Mouse (Mus musculus): ENCODE measurements at regions not wholly inside any gene's neighbourhood (a gene's known extent, or its start where the extent isn't known, plus 50 kb on each side); places are given as distances from the start of the nearest gene placed in this dataset.
"Not testable (repeated sequence)": the region's sequence is repeated elsewhere in the genome, so short reads cannot be mapped to it uniquely, and the experiment has no call there.

GRCm38 (mm10) chr14:33691690-33692089 lies 102.7 kb downstream of the Ptpn20 start:
- ATAC-seq (ENCODE audit: insufficient number of reproducible peaks, insufficient read depth, low FRiP score, low TSS enrichment), result no peak
- Histone ChIP-seq H3K9ac (no peak overlapping the region), H3K27me3 (peaks cover 10% of the 10 kb centered on the region; the same call in 1 of the 2 replicates), H3K4me3 (no peak overlapping the region), H3K4me1 (no peaks in the 10 kb centered on the region), H3K9me3 (no peaks in the 10 kb centered on the region), H3K27ac (no peak overlapping the region), H3K4me2 (replicated peaks) (no peak overlapping the region), H3K36me3 (no peaks in the 10 kb centered on the region)
- WGBS, result 55% methylated on average over 2 of the region's 2 CpGs

GRCm38 (mm10) chr14:33694224-33694623 lies 105.2 kb downstream of the Ptpn20 start:
- Histone ChIP-seq H3K9ac (no peak overlapping the region), H3K4me1 (no peaks in the 10 kb centered on the region), H3K4me2 (replicated peaks) (no peak overlapping the region), H3K27ac (no peak overlapping the region), H3K4me3 (no peak overlapping the region), H3K27me3 (0 out of 2 replicates have a peak, but pooled peaks cover 7% of the 10 kb centered on the region), H3K9me3 (no peaks in the 10 kb centered on the region), H3K36me3 (no peaks in the 10 kb centered on the region)
- ATAC-seq (ENCODE audit: insufficient number of reproducible peaks, insufficient read depth, low FRiP score, low TSS enrichment), result no peak
- WGBS, result 58% methylated on average over 2 of the region's 2 CpGs

- ATAC-seq (ENCODE audit: insufficient number of reproducible peaks, insufficient read depth, low FRiP score, low TSS enrichment), result no peak
These were observed 106.5 kb downstream of the Ptpn20 start for GRCm38 (mm10) chr14:33695362-33695982.

GRCm38 (mm10) chr14:33696817-33697216 lies 107.8 kb downstream of the Ptpn20 start:
- no peak overlapping the region for H3K4me2 ChIP-seq (replicated peaks)
- no peak overlapping the region for H3K27ac ChIP-seq
- ATAC-seq (ENCODE audit: insufficient number of reproducible peaks, insufficient read depth, low FRiP score, low TSS enrichment), result no peak
- peaks cover 8% of the 10 kb centered on the region; the same call in 1 of the 2 replicates for H3K4me1 ChIP-seq
- no peak overlapping the region for H3K4me3 ChIP-seq
- no peaks in the 10 kb centered on the region for H3K9me3 ChIP-seq
- 78% methylated on average over 3 of the region's 3 CpGs for WGBS
- H3K9ac ChIP-seq, result no peak overlapping the region
- H3K27me3 ChIP-seq, result no peaks in the 10 kb centered on the region
- H3K36me3 ChIP-seq, result no peaks in the 10 kb centered on the region

More at GRCm38 (mm10) chr14:33695362-33695982, 106.5 kb downstream of the Ptpn20 start:
- H3K27ac ChIP-seq, result no peak overlapping the region
- H3K4me3 ChIP-seq, result no peak overlapping the region
- 16% methylated on average over 8 of the region's 8 CpGs for WGBS
- H3K27me3 ChIP-seq, result no peaks in the 10 kb centered on the region
- H3K4me1 ChIP-seq, result peaks cover 8% of the 10 kb centered on the region; the same call in 1 of the 2 replicates
- no peak overlapping the region for H3K4me2 ChIP-seq (replicated peaks)
- H3K36me3 ChIP-seq, result no peaks in the 10 kb centered on the region
- H3K9me3 ChIP-seq, result no peaks in the 10 kb centered on the region
- H3K9ac ChIP-seq, result no peak overlapping the region

- peaks cover 8% of the 10 kb centered on the region; the same call in 1 of the 2 replicates for H3K4me1 ChIP-seq
- no peak for ATAC-seq (ENCODE audit: insufficient number of reproducible peaks, insufficient read depth, low FRiP score, low TSS enrichment)
- no peaks in the 10 kb centered on the region for H3K27me3 ChIP-seq
- H3K27ac ChIP-seq, result no peak overlapping the region
- no peak overlapping the region for H3K4me3 ChIP-seq
- H3K9ac ChIP-seq, result no peak overlapping the region
- 58% methylated on average over 13 of the region's 13 CpGs for WGBS
- H3K4me2 ChIP-seq (replicated peaks), result no peak overlapping the region
- H3K9me3 ChIP-seq, result no peaks in the 10 kb centered on the region
- H3K36me3 ChIP-seq, result no peaks in the 10 kb centered on the region
These were observed 110.9 kb downstream of the Ptpn20 start for GRCm38 (mm10) chr14:33699777-33700438.

GRCm38 (mm10) chr14:33707661-33708297 lies 118.8 kb downstream of the Ptpn20 start:
- Histone ChIP-seq H3K4me3 (no peak overlapping the region), H3K9me3 (no peaks in the 10 kb centered on the region)

GRCm38 (mm10) chr14:33708298-33708665 lies 119.3 kb downstream of the Ptpn20 start:
- Histone ChIP-seq H3K27ac (no peak overlapping the region), H3K4me3 (no peak overlapping the region), H3K9me3 (no peaks in the 10 kb centered on the region), H3K4me1 (no peaks in the 10 kb centered on the region; the same call in 1 of the 2 replicates), H3K27me3 (no peaks in the 10 kb centered on the region), H3K9ac (no peak overlapping the region), H3K36me3 (no peaks in the 10 kb centered on the region), H3K4me2 (replicated peaks) (no peak overlapping the region)
- WGBS, result 80% methylated on average over 4 of the region's 4 CpGs
- ATAC-seq (ENCODE audit: insufficient number of reproducible peaks, insufficient read depth, low FRiP score, low TSS enrichment), result no peak

More at GRCm38 (mm10) chr14:33707661-33708297, 118.8 kb downstream of the Ptpn20 start:
- H3K36me3 ChIP-seq, result no peaks in the 10 kb centered on the region
- H3K9ac ChIP-seq, result no peak overlapping the region
- H3K27me3 ChIP-seq, result no peaks in the 10 kb centered on the region
- 0 out of 2 replicates have a peak, but pooled peaks have one; percentile 28 for ATAC-seq (ENCODE audit: insufficient number of reproducible peaks, insufficient read depth, low FRiP score, low TSS enrichment)
- H3K4me2 ChIP-seq (replicated peaks), result no peak overlapping the region
- 47% methylated on average over 6 of the region's 6 CpGs for WGBS
- H3K27ac ChIP-seq, result no peak overlapping the region
- no peaks in the 10 kb centered on the region; the same call in 1 of the 2 replicates for H3K4me1 ChIP-seq

- H3K9me3 ChIP-seq, result no peaks in the 10 kb centered on the region
- no peak for ATAC-seq (ENCODE audit: insufficient number of reproducible peaks, insufficient read depth, low FRiP score, low TSS enrichment)
- no peaks in the 10 kb centered on the region; the same call in 1 of the 2 replicates for H3K4me1 ChIP-seq
- no peak overlapping the region for H3K4me3 ChIP-seq
- H3K36me3 ChIP-seq, result no peaks in the 10 kb centered on the region
- no peak overlapping the region for H3K9ac ChIP-seq
- H3K4me2 ChIP-seq (replicated peaks), result no peak overlapping the region
- no peak overlapping the region for H3K27ac ChIP-seq
- H3K27me3 ChIP-seq, result no peaks in the 10 kb centered on the region
- 75% methylated on average over 1 of the region's 1 CpGs for WGBS
These were observed 123.5 kb downstream of the Ptpn20 start for GRCm38 (mm10) chr14:33712458-33712857.

GRCm38 (mm10) chr14:33719651-33720050 lies 130.6 kb downstream of the Ptpn20 start:
- H3K4me3 ChIP-seq, result no peak overlapping the region
- whole genome bisulfite sequencing, result 81% methylated on average over 6 of the region's 6 CpGs
- H3K9me3 ChIP-seq, result no peaks in the 10 kb centered on the region
- no peak overlapping the region for H3K27ac ChIP-seq
- no peaks in the 10 kb centered on the region; the same call in 1 of the 2 replicates for H3K4me1 ChIP-seq
- H3K4me2 ChIP-seq (replicated peaks), result no peak overlapping the region
- no peak for ATAC-seq (ENCODE audit: insufficient number of reproducible peaks, insufficient read depth, low FRiP score, low TSS enrichment)
- H3K9ac ChIP-seq, result no peak overlapping the region
- H3K36me3 ChIP-seq, result no peaks in the 10 kb centered on the region
- no peaks in the 10 kb centered on the region for H3K27me3 ChIP-seq

GRCm38 (mm10) chr14:33722379-33723145 lies 133.6 kb downstream of the Ptpn20 start:
- not testable (repeated sequence) for H3K27me3 ChIP-seq; ATAC-seq (ENCODE audit: insufficient number of reproducible peaks, insufficient read depth, low FRiP score, low TSS enrichment); H3K36me3 ChIP-seq; H3K9ac ChIP-seq; H3K4me1 ChIP-seq; H3K4me3 ChIP-seq; H3K9me3 ChIP-seq; H3K4me2 ChIP-seq (replicated peaks); H3K27ac ChIP-seq
- WGBS, result 87% methylated on average over 5 of the region's 5 CpGs

GRCm38 (mm10) chr14:33726500-33726899 lies 137.5 kb downstream of the Ptpn20 start:
- H3K27ac ChIP-seq, result no peak overlapping the region
- no peak overlapping the region for H3K4me2 ChIP-seq (replicated peaks)
- no peaks in the 10 kb centered on the region for H3K9me3 ChIP-seq
- no peak overlapping the region for H3K9ac ChIP-seq
- WGBS, result 79% methylated on average over 10 of the region's 10 CpGs
- no peaks in the 10 kb centered on the region for H3K36me3 ChIP-seq
- no peak for ATAC-seq (ENCODE audit: insufficient number of reproducible peaks, insufficient read depth, low FRiP score, low TSS enrichment)
- H3K27me3 ChIP-seq, result no peaks in the 10 kb centered on the region
- H3K4me1 ChIP-seq, result no peaks in the 10 kb centered on the region; the same call in 1 of the 2 replicates
- H3K4me3 ChIP-seq, result no peak overlapping the region
